Mouse (Mus musculus) granulocyte monocyte progenitor cell, adult 5-6 weeks (primary cell): ENCODE data around the gene 4931406C07Rik. TPM values are rescaled to one million over a fixed set of nuclear protein-coding genes. Genes with fewer than 3 reads are reported as not detected.

Experiments
- ATAC-seq: replicated peaks from 2 replicates; pipeline ENCODE4 v1.8.0; 2016; ENCODE audit warnings: mild to moderate bottlenecking, moderate TSS enrichment, inconsistent platforms; ENCODE audit not compliant: poor library complexity, severe bottlenecking
- total RNA-seq, 2 experiments: library from RNA; stranded (forward) in 1 of 2; stranded (reverse) in 1 of 2; fragments of 200-712, 200-1000 nt in 1 of 2; fragments of >200 nt in 1 of 2; fragmentation: Nextera tagmentation in 1 of 2; gene quantifications; 2 replicates each; pipeline ENCODE4 v1.2.3; 2014 to 2017

4931406C07Rik gene
- total RNA-seq, 2 experiments from 2014 or later: 9.4 to 16.6 TPM

GRCm38 (mm10) chr9:15240006-15240405 is 66.2 kb downstream of the 4931406C07Rik start:
- no peak for ATAC-seq

GRCm38 (mm10) chr9:15239042-15239925 is 67.0 kb downstream of the 4931406C07Rik start, which contains the start of gene Vstm5:
TSS of gene Vstm5 (plus strand) at chr9:15239045.
- peak; percentile 57 for ATAC-seq

- ATAC-seq: no peak
These were observed 67.8 kb downstream of the 4931406C07Rik start for GRCm38 (mm10) chr9:15238297-15238990.

GRCm38 (mm10) chr9:15237516-15238296 is 68.5 kb downstream of the 4931406C07Rik start:
- ATAC-seq: no peak

- ATAC-seq: no peak
These were observed 70.3 kb downstream of the 4931406C07Rik start for GRCm38 (mm10) chr9:15235986-15236385.

GRCm38 (mm10) chr9:15233604-15234003 is 72.6 kb downstream of the 4931406C07Rik start:
- no peak for ATAC-seq

Other genes with a start within 250 kb of the 4931406C07Rik start
- gene Hephl1, start 194.3 kb downstream of the 4931406C07Rik start, total RNA-seq (2014; fragmentation: Nextera tagmentation): not detected in 2 replicates
- not detected in 2 replicates for gene Hephl1, start 194.3 kb downstream of the 4931406C07Rik start, total RNA-seq (2017)
- gene Vstm5, start 67.4 kb downstream of the 4931406C07Rik start, total RNA-seq (2014; fragmentation: Nextera tagmentation): not detected in 2 replicates
- gene Vstm5, start 67.4 kb downstream of the 4931406C07Rik start, total RNA-seq (2017): not detected in 2 replicates
- gene Med17, start 26.5 kb downstream of the 4931406C07Rik start, total RNA-seq (2014; fragmentation: Nextera tagmentation): 24.6 and 27.4 TPM in 2 replicates
- gene Med17, start 26.5 kb downstream of the 4931406C07Rik start, total RNA-seq (2017): 39.6 and 47.8 TPM in 2 replicates
- 437 and 439 TPM in 2 replicates for gene Taf1d, start 234 bp downstream of the 4931406C07Rik start, total RNA-seq (2014; fragmentation: Nextera tagmentation)
- gene Taf1d, start 234 bp downstream of the 4931406C07Rik start, total RNA-seq (2017): 1,390 and 1,596 TPM in 2 replicates
- gene Cep295, start 51.3 kb upstream of the 4931406C07Rik start, total RNA-seq (2014; fragmentation: Nextera tagmentation): 53.5 and 72.4 TPM in 2 replicates
- gene Cep295, start 51.3 kb upstream of the 4931406C07Rik start, total RNA-seq (2017): 64.2 and 66.3 TPM in 2 replicates
- gene Smco4, start 187.0 kb upstream of the 4931406C07Rik start, total RNA-seq (2014; fragmentation: Nextera tagmentation): 29.3 and 46.2 TPM in 2 replicates
- gene Smco4, start 187.0 kb upstream of the 4931406C07Rik start, total RNA-seq (2017): 11.2 and 13.8 TPM in 2 replicates